Mouse (Mus musculus): Measurements from ENCODE around the gene Guca2a. TPM values are rescaled to one million over a fixed set of nuclear protein-coding genes. Genes with fewer than 3 reads are reported as not detected.

Guca2a gene
- polyA plus RNA-seq (2015; fragmentation: Nextera tagmentation; extraction: Ambion mirVana), result not detected in 2 replicates

- ATAC-seq (replicated peaks), result no peak
- Histone ChIP-seq H3K36me3 (no peaks in the 10 kb centered on the region), H3K9ac (replicated peaks) (no peak within 1 kb of the TSS), H3K4me1 (peaks cover 25% of the 10 kb centered on the region), H3K4me2 (replicated peaks) (no peak within 1 kb of the TSS), H3K9me3 (no peaks in the 10 kb centered on the region), H3K27ac (replicated peaks) (no peak within 1 kb of the TSS), H3K27me3 (no peaks in the 10 kb centered on the region), H3K4me3 (no peak within 1 kb of the TSS)
- 82% methylated on average over 4 of the region's 4 CpGs for WGBS
These were observed at the start of gene Guca2a for GRCm38 (mm10) chr4:119637176-119637845. Guca2a (plus strand) TSS chr4:119637704.

GRCm38 (mm10) chr4:119588037-119588436 is 49.5 kb upstream of the Guca2a start:
- no peak overlapping the region for H3K4me3 ChIP-seq
- no peaks in the 10 kb centered on the region for H3K9me3 ChIP-seq
- H3K9ac ChIP-seq (replicated peaks), result no peak overlapping the region
- H3K4me1 ChIP-seq, result 0 out of 2 replicates have a peak, but pooled peaks cover 3% of the 10 kb centered on the region
- peaks cover 9% of the 10 kb centered on the region for H3K36me3 ChIP-seq
- no peaks in the 10 kb centered on the region for H3K27me3 ChIP-seq
- 97% methylated on average over 2 of the region's 2 CpGs for WGBS
- no peak overlapping the region for H3K4me2 ChIP-seq (replicated peaks)
- ATAC-seq (replicated peaks), result no peak
- no peak overlapping the region for H3K27ac ChIP-seq (replicated peaks)

GRCm38 (mm10) chr4:119589423-119589822 is 48.1 kb upstream of the Guca2a start:
- WGBS, result 90% methylated on average over 2 of the region's 2 CpGs
- no peaks in the 10 kb centered on the region for H3K27me3 ChIP-seq
- H3K36me3 ChIP-seq, result peaks cover 9% of the 10 kb centered on the region
- H3K9me3 ChIP-seq, result no peaks in the 10 kb centered on the region
- no peak overlapping the region for H3K9ac ChIP-seq (replicated peaks)
- H3K4me2 ChIP-seq (replicated peaks), result no peak overlapping the region
- no peak overlapping the region for H3K4me3 ChIP-seq
- H3K27ac ChIP-seq (replicated peaks), result no peak overlapping the region
- no peak for ATAC-seq (replicated peaks)
- H3K4me1 ChIP-seq, result 0 out of 2 replicates have a peak, but pooled peaks cover 3% of the 10 kb centered on the region

GRCm38 (mm10) chr4:119590027-119590426 is 47.5 kb upstream of the Guca2a start:
- no peaks in the 10 kb centered on the region for H3K27me3 ChIP-seq
- H3K4me1 ChIP-seq, result 0 out of 2 replicates have a peak, but pooled peaks cover 3% of the 10 kb centered on the region
- H3K4me2 ChIP-seq (replicated peaks), result no peak overlapping the region
- no peak overlapping the region for H3K27ac ChIP-seq (replicated peaks)
- H3K9me3 ChIP-seq, result no peaks in the 10 kb centered on the region
- H3K4me3 ChIP-seq, result no peak overlapping the region
- H3K9ac ChIP-seq (replicated peaks), result no peak overlapping the region
- no peak for ATAC-seq (replicated peaks)
- WGBS, result 90% methylated on average over 1 of the region's 1 CpGs
- peaks cover 9% of the 10 kb centered on the region for H3K36me3 ChIP-seq

GRCm38 (mm10) chr4:119592479-119592878 is 45.0 kb upstream of the Guca2a start:
- Histone ChIP-seq H3K9me3 (no peaks in the 10 kb centered on the region), H3K4me2 (replicated peaks) (no peak overlapping the region), H3K36me3 (peaks cover 4% of the 10 kb centered on the region), H3K27me3 (no peaks in the 10 kb centered on the region), H3K4me1 (0 out of 2 replicates have a peak, but pooled peaks cover 3% of the 10 kb centered on the region), H3K4me3 (no peak overlapping the region), H3K27ac (replicated peaks) (no peak overlapping the region), H3K9ac (replicated peaks) (no peak overlapping the region)
- WGBS, result 66% methylated on average over 3 of the region's 3 CpGs
- no peak for ATAC-seq (replicated peaks)

GRCm38 (mm10) chr4:119594331-119594730 is 43.2 kb upstream of the Guca2a start:
- H3K9ac ChIP-seq (replicated peaks), result no peak overlapping the region
- no peaks in the 10 kb centered on the region for H3K9me3 ChIP-seq
- WGBS, result 85% methylated on average over 14 of the region's 14 CpGs
- no peak overlapping the region for H3K27ac ChIP-seq (replicated peaks)
- ATAC-seq (replicated peaks), result no peak
- H3K4me3 ChIP-seq, result no peak overlapping the region
- H3K36me3 ChIP-seq, result no peaks in the 10 kb centered on the region; the same call in 1 of the 2 replicates
- H3K27me3 ChIP-seq, result no peaks in the 10 kb centered on the region
- 0 out of 2 replicates have a peak, but pooled peaks cover 3% of the 10 kb centered on the region for H3K4me1 ChIP-seq
- no peak overlapping the region for H3K4me2 ChIP-seq (replicated peaks)

GRCm38 (mm10) chr4:119599605-119600004 is 37.9 kb upstream of the Guca2a start:
- no peak for ATAC-seq (replicated peaks)
- H3K36me3 ChIP-seq, result peaks cover 5% of the 10 kb centered on the region; the same call in 1 of the 2 replicates
- no peak overlapping the region for H3K4me2 ChIP-seq (replicated peaks)
- no peak overlapping the region for H3K27ac ChIP-seq (replicated peaks)
- no peaks in the 10 kb centered on the region for H3K9me3 ChIP-seq
- H3K4me1 ChIP-seq, result no peaks in the 10 kb centered on the region
- no peaks in the 10 kb centered on the region for H3K27me3 ChIP-seq
- H3K4me3 ChIP-seq, result no peak overlapping the region
- H3K9ac ChIP-seq (replicated peaks), result no peak overlapping the region
- WGBS, result 81% methylated on average over 1 of the region's 1 CpGs

GRCm38 (mm10) chr4:119609488-119609887 is 28.0 kb upstream of the Guca2a start:
- whole genome bisulfite sequencing, result 92% methylated on average over 1 of the region's 1 CpGs
- no peak for ATAC-seq (replicated peaks)
- peaks cover 7% of the 10 kb centered on the region for H3K4me1 ChIP-seq
- H3K9ac ChIP-seq (replicated peaks), result no peak overlapping the region
- H3K36me3 ChIP-seq, result peaks cover 7% of the 10 kb centered on the region; the same call in 1 of the 2 replicates
- H3K9me3 ChIP-seq, result no peaks in the 10 kb centered on the region
- H3K4me3 ChIP-seq, result no peak overlapping the region
- no peak overlapping the region for H3K27ac ChIP-seq (replicated peaks)
- no peak overlapping the region for H3K4me2 ChIP-seq (replicated peaks)
- H3K27me3 ChIP-seq, result no peaks in the 10 kb centered on the region

GRCm38 (mm10) chr4:119614078-119614477 is 23.4 kb upstream of the Guca2a start:
- WGBS, result 42% methylated on average over 1 of the region's 1 CpGs
- H3K27ac ChIP-seq (replicated peaks), result no peak overlapping the region
- H3K9me3 ChIP-seq, result no peaks in the 10 kb centered on the region
- H3K4me1 ChIP-seq, result peaks cover 7% of the 10 kb centered on the region
- H3K27me3 ChIP-seq, result no peaks in the 10 kb centered on the region
- no peak overlapping the region for H3K9ac ChIP-seq (replicated peaks)
- H3K4me3 ChIP-seq, result no peak overlapping the region
- H3K36me3 ChIP-seq, result peaks cover 3% of the 10 kb centered on the region; the same call in 1 of the 2 replicates
- ATAC-seq (replicated peaks), result no peak
- H3K4me2 ChIP-seq (replicated peaks), result no peak overlapping the region

- H3K9me3 ChIP-seq, result no peaks in the 10 kb centered on the region
- H3K4me2 ChIP-seq (replicated peaks), result no peak overlapping the region
- no peak for ATAC-seq (replicated peaks)
- no peaks in the 10 kb centered on the region for H3K27me3 ChIP-seq
- H3K9ac ChIP-seq (replicated peaks), result no peak overlapping the region
- H3K27ac ChIP-seq (replicated peaks), result no peak overlapping the region
- H3K4me3 ChIP-seq, result no peak overlapping the region
- H3K36me3 ChIP-seq, result peaks cover 3% of the 10 kb centered on the region; the same call in 1 of the 2 replicates
- WGBS, result 87% methylated on average over 4 of the region's 4 CpGs
- peaks cover 7% of the 10 kb centered on the region for H3K4me1 ChIP-seq
These were observed 22.8 kb upstream of the Guca2a start for GRCm38 (mm10) chr4:119614724-119615123.

GRCm38 (mm10) chr4:119626081-119626645 is 11.3 kb upstream of the Guca2a start:
- Histone ChIP-seq H3K36me3 (peaks cover 37% of the 10 kb centered on the region), H3K4me1 (peaks cover 14% of the 10 kb centered on the region), H3K9me3 (no peaks in the 10 kb centered on the region), H3K27me3 (no peaks in the 10 kb centered on the region), H3K4me3 (no peak overlapping the region), H3K4me2 (replicated peaks) (no peak overlapping the region), H3K27ac (replicated peaks) (peak overlapping the region; percentile 66; the same call in 1 of the 2 replicates), H3K9ac (replicated peaks) (no peak overlapping the region)
- ATAC-seq (replicated peaks), result no peak
- 25% methylated on average over 7 of the region's 7 CpGs for WGBS

- H3K4me3 ChIP-seq, result no peak overlapping the region
- H3K9me3 ChIP-seq, result no peaks in the 10 kb centered on the region
- H3K9ac ChIP-seq (replicated peaks), result no peak overlapping the region
- peak overlapping the region; percentile 66; the same call in 1 of the 2 replicates for H3K27ac ChIP-seq (replicated peaks)
- H3K36me3 ChIP-seq, result peaks cover 31% of the 10 kb centered on the region
- WGBS, result 58% methylated on average over 3 of the region's 3 CpGs
- ATAC-seq (replicated peaks), result no peak
- H3K4me2 ChIP-seq (replicated peaks), result no peak overlapping the region
- no peaks in the 10 kb centered on the region for H3K27me3 ChIP-seq
- peaks cover 14% of the 10 kb centered on the region for H3K4me1 ChIP-seq
These were observed 10.6 kb upstream of the Guca2a start for GRCm38 (mm10) chr4:119626876-119627275.
